Mouse (Mus musculus): ENCODE measurements around the gene Slc26a8. TPM values are rescaled to one million over a fixed set of nuclear protein-coding genes. Genes with fewer than 3 reads are reported as not detected.

Slc26a8 gene
- polyA plus RNA-seq, 1 experiment from 2014 or later = 3.4 TPM

- H3K4me1 ChIP-seq (replicated peaks; ENCODE audit: control insufficient read depth, insufficient read depth, low read length) = peaks cover 37% of the 10 kb centered on the region
These were observed 4.0 kb upstream of the Slc26a8 start for GRCm38 (mm10) chr17:28694078-28694477.

GRCm38 (mm10) chr17:28693086-28693485, 3.1 kb upstream of the Slc26a8 start:
- peak overlapping the region; percentile 97 for H3K4me3 ChIP-seq (replicated peaks; ENCODE audit: low read length)

More at GRCm38 (mm10) chr17:28694078-28694477, 4.0 kb upstream of the Slc26a8 start:
- Histone ChIP-seq H3K9ac (replicated peaks; ENCODE audit: low read depth, low read length) (no peak overlapping the region), H3K4me2 (ENCODE audit: low read length) (no peak overlapping the region), H3K27ac (ENCODE audit: low read length) (no peak overlapping the region), H3K27me3 (replicated peaks; ENCODE audit: control insufficient read depth, insufficient read depth, low read length) (no peaks in the 10 kb centered on the region), H3K9me3 (ENCODE audit: control insufficient read depth, low read length) (no peaks in the 10 kb centered on the region), H3K4me3 (replicated peaks; ENCODE audit: low read length) (no peak overlapping the region), H3K36me3 (ENCODE audit: control insufficient read depth, insufficient read depth) (no peaks in the 10 kb centered on the region)
- no peak for ATAC-seq
- WGBS = 52% methylated on average over 2 of the region's 2 CpGs

GRCm38 (mm10) chr17:28692341-28692710, 2.3 kb upstream of the Slc26a8 start:
- under 1% methylated on average over 18 of the region's 18 CpGs for WGBS
- Histone ChIP-seq H3K4me2 (ENCODE audit: low read length) (peak overlapping the region; percentile 60), H3K9me3 (ENCODE audit: control insufficient read depth, low read length) (no peaks in the 10 kb centered on the region), H3K27me3 (replicated peaks; ENCODE audit: control insufficient read depth, insufficient read depth, low read length) (no peaks in the 10 kb centered on the region), H3K9ac (replicated peaks; ENCODE audit: low read depth, low read length) (peak overlapping the region; percentile 94), H3K36me3 (ENCODE audit: control insufficient read depth, insufficient read depth) (no peaks in the 10 kb centered on the region), H3K27ac (ENCODE audit: low read length) (peak overlapping the region; percentile 96), H3K4me3 (replicated peaks; ENCODE audit: low read length) (peak overlapping the region; percentile 97), H3K4me1 (replicated peaks; ENCODE audit: control insufficient read depth, insufficient read depth, low read length) (peaks cover 28% of the 10 kb centered on the region)
- no peak for ATAC-seq

More at GRCm38 (mm10) chr17:28693086-28693485, 3.1 kb upstream of the Slc26a8 start:
- 31% methylated on average over 3 of the region's 3 CpGs for WGBS
- ATAC-seq = no peak
- no peaks in the 10 kb centered on the region for H3K36me3 ChIP-seq (ENCODE audit: control insufficient read depth, insufficient read depth)
- peaks cover 34% of the 10 kb centered on the region for H3K4me1 ChIP-seq (replicated peaks; ENCODE audit: control insufficient read depth, insufficient read depth, low read length)
- H3K9me3 ChIP-seq (ENCODE audit: control insufficient read depth, low read length) = no peaks in the 10 kb centered on the region
- H3K9ac ChIP-seq (replicated peaks; ENCODE audit: low read depth, low read length) = no peak overlapping the region; the same call in 1 of the 2 replicates
- H3K27ac ChIP-seq (ENCODE audit: low read length) = no peak overlapping the region
- H3K27me3 ChIP-seq (replicated peaks; ENCODE audit: control insufficient read depth, insufficient read depth, low read length) = no peaks in the 10 kb centered on the region
- H3K4me2 ChIP-seq (ENCODE audit: low read length) = peak overlapping the region; percentile 60

GRCm38 (mm10) chr17:28691687-28692340, 1.8 kb upstream of the Slc26a8 start:
- WGBS = under 1% methylated on average over 50 of the region's 53 CpGs
- Histone ChIP-seq H3K4me1 (replicated peaks; ENCODE audit: control insufficient read depth, insufficient read depth, low read length) (peaks cover 25% of the 10 kb centered on the region), H3K9ac (replicated peaks; ENCODE audit: low read depth, low read length) (peak overlapping the region; percentile 94), H3K4me2 (ENCODE audit: low read length) (peak overlapping the region; percentile 60), H3K36me3 (ENCODE audit: control insufficient read depth, insufficient read depth) (no peaks in the 10 kb centered on the region), H3K9me3 (ENCODE audit: control insufficient read depth, low read length) (no peaks in the 10 kb centered on the region), H3K4me3 (replicated peaks; ENCODE audit: low read length) (peak overlapping the region; percentile 97), H3K27ac (ENCODE audit: low read length) (peak overlapping the region; percentile 96), H3K27me3 (replicated peaks; ENCODE audit: control insufficient read depth, insufficient read depth, low read length) (no peaks in the 10 kb centered on the region)
- peak; percentile 42 for ATAC-seq

GRCm38 (mm10) chr17:28690776-28691686, 998 bp upstream of the Slc26a8 start, which contains the start of gene Mapk14:
TSS of gene Mapk14 (plus strand) at chr17:28691329.
- H3K9ac ChIP-seq (replicated peaks; ENCODE audit: low read depth, low read length) = peak within 1 kb of the TSS; percentile 94
- under 1% methylated on average over 81 of the region's 86 CpGs for WGBS
- peak; percentile 97 for ATAC-seq
- H3K27ac ChIP-seq (ENCODE audit: low read length) = peak within 1 kb of the TSS; percentile 96
- peak within 1 kb of the TSS; percentile 63 for H3K4me2 ChIP-seq (ENCODE audit: low read length)
- no peaks in the 10 kb centered on the region for H3K9me3 ChIP-seq (ENCODE audit: control insufficient read depth, low read length)
- peak within 1 kb of the TSS; percentile 97 for H3K4me3 ChIP-seq (replicated peaks; ENCODE audit: low read length)
- H3K36me3 ChIP-seq (ENCODE audit: control insufficient read depth, insufficient read depth) = no peaks in the 10 kb centered on the region
- H3K27me3 ChIP-seq (replicated peaks; ENCODE audit: control insufficient read depth, insufficient read depth, low read length) = no peaks in the 10 kb centered on the region
- peaks cover 22% of the 10 kb centered on the region for H3K4me1 ChIP-seq (replicated peaks; ENCODE audit: control insufficient read depth, insufficient read depth, low read length)

- Histone ChIP-seq H3K4me2 (ENCODE audit: low read length) (no peak overlapping the region), H3K9me3 (ENCODE audit: control insufficient read depth, low read length) (no peaks in the 10 kb centered on the region), H3K4me3 (replicated peaks; ENCODE audit: low read length) (no peak overlapping the region), H3K27me3 (replicated peaks; ENCODE audit: control insufficient read depth, insufficient read depth, low read length) (no peaks in the 10 kb centered on the region), H3K9ac (replicated peaks; ENCODE audit: low read depth, low read length) (no peak overlapping the region), H3K27ac (ENCODE audit: low read length) (no peak overlapping the region), H3K36me3 (ENCODE audit: control insufficient read depth, insufficient read depth) (no peaks in the 10 kb centered on the region), H3K4me1 (replicated peaks; ENCODE audit: control insufficient read depth, insufficient read depth, low read length) (peaks cover 12% of the 10 kb centered on the region)
- ATAC-seq = no peak
- 51% methylated on average over 4 of the region's 4 CpGs for WGBS
These were observed 2.7 kb downstream of the Slc26a8 start for GRCm38 (mm10) chr17:28687354-28687753.

GRCm38 (mm10) chr17:28684631-28685030, 5.4 kb downstream of the Slc26a8 start:
- no peak for ATAC-seq

GRCm38 (mm10) chr17:28683601-28684000, 6.4 kb downstream of the Slc26a8 start:
- 7% methylated on average over 1 of the region's 1 CpGs for WGBS
- no peak for ATAC-seq
- H3K27ac ChIP-seq (ENCODE audit: low read length) = no peak overlapping the region

More at GRCm38 (mm10) chr17:28684631-28685030, 5.4 kb downstream of the Slc26a8 start:
- Histone ChIP-seq H3K27me3 (replicated peaks; ENCODE audit: control insufficient read depth, insufficient read depth, low read length) (no peaks in the 10 kb centered on the region), H3K4me3 (replicated peaks; ENCODE audit: low read length) (no peak overlapping the region), H3K4me2 (ENCODE audit: low read length) (no peak overlapping the region), H3K9ac (replicated peaks; ENCODE audit: low read depth, low read length) (no peak overlapping the region), H3K9me3 (ENCODE audit: control insufficient read depth, low read length) (no peaks in the 10 kb centered on the region), H3K36me3 (ENCODE audit: control insufficient read depth, insufficient read depth) (no peaks in the 10 kb centered on the region), H3K27ac (ENCODE audit: low read length) (no peak overlapping the region), H3K4me1 (replicated peaks; ENCODE audit: control insufficient read depth, insufficient read depth, low read length) (peaks cover 5% of the 10 kb centered on the region)
- whole genome bisulfite sequencing = 36% methylated on average over 19 of the region's 19 CpGs

More at GRCm38 (mm10) chr17:28683601-28684000, 6.4 kb downstream of the Slc26a8 start:
- H3K9me3 ChIP-seq (ENCODE audit: control insufficient read depth, low read length) = no peaks in the 10 kb centered on the region
- H3K27me3 ChIP-seq (replicated peaks; ENCODE audit: control insufficient read depth, insufficient read depth, low read length) = no peaks in the 10 kb centered on the region
- H3K4me2 ChIP-seq (ENCODE audit: low read length) = no peak overlapping the region
- H3K4me3 ChIP-seq (replicated peaks; ENCODE audit: low read length) = no peak overlapping the region
- H3K9ac ChIP-seq (replicated peaks; ENCODE audit: low read depth, low read length) = no peak overlapping the region
- H3K4me1 ChIP-seq (replicated peaks; ENCODE audit: control insufficient read depth, insufficient read depth, low read length) = no peaks in the 10 kb centered on the region
- no peaks in the 10 kb centered on the region for H3K36me3 ChIP-seq (ENCODE audit: control insufficient read depth, insufficient read depth)

All from forebrain, embryonic 16.5 days (tissue).